Mouse (Mus musculus): ENCODE data around the gene Fbxo11. TPM values are rescaled to one million over a fixed set of nuclear protein-coding genes. Genes with fewer than 3 reads are reported as not detected.
"Not testable (repeated sequence)": the region's sequence is repeated elsewhere in the genome, so short reads cannot be mapped to it uniquely, and the experiment has no call there.

Gene Fbxo11
- polyA plus RNA-seq, 1 experiment, result 110 TPM

- Histone ChIP-seq H3K4me1 (ENCODE audit: control insufficient read depth, insufficient read depth, low read length) (no peaks in the 10 kb centered on the region), H3K4me3 (ENCODE audit: insufficient read depth, low read length) (no peak overlapping the region), H3K27ac (ENCODE audit: insufficient read depth, low read length) (no peak overlapping the region)
- TF ChIP-seq CTCF (IDR thresholded peaks at IDR 0.05; ENCODE audit: borderline replicate concordance, insufficient read depth, low read length), result no peak
- no peak for TF ChIP-seq POLR2A (IDR thresholded peaks at IDR 0.05; ENCODE audit: low read depth, low read length)
Observed at GRCm38 (mm10) chr17:88025227-88025626, 39.9 kb downstream of the Fbxo11 start.

GRCm38 (mm10) chr17:88023924-88024323 is 41.2 kb downstream of the Fbxo11 start:
- TF ChIP-seq CTCF (IDR thresholded peaks at IDR 0.05; ENCODE audit: borderline replicate concordance, insufficient read depth, low read length), result no peak
- no peak for TF ChIP-seq POLR2A (IDR thresholded peaks at IDR 0.05; ENCODE audit: low read depth, low read length)
- H3K4me1 ChIP-seq (ENCODE audit: control insufficient read depth, insufficient read depth, low read length), result 0 out of 2 replicates have a peak, but pooled peaks cover 3% of the 10 kb centered on the region
- H3K27ac ChIP-seq (ENCODE audit: insufficient read depth, low read length), result no peak overlapping the region
- no peak overlapping the region for H3K4me3 ChIP-seq (ENCODE audit: insufficient read depth, low read length)

- not testable (repeated sequence) for H3K27ac ChIP-seq (ENCODE audit: insufficient read depth, low read length); H3K4me1 ChIP-seq (ENCODE audit: control insufficient read depth, insufficient read depth, low read length); H3K4me3 ChIP-seq (ENCODE audit: insufficient read depth, low read length)
Observed at GRCm38 (mm10) chr17:88016027-88016426, 49.1 kb downstream of the Fbxo11 start.

- H3K27ac ChIP-seq (ENCODE audit: insufficient read depth, low read length), result no peak overlapping the region
Observed at GRCm38 (mm10) chr17:88014456-88014855, 50.6 kb downstream of the Fbxo11 start.

GRCm38 (mm10) chr17:88006956-88007355 is 58.1 kb downstream of the Fbxo11 start:
- no peak overlapping the region for H3K27ac ChIP-seq (ENCODE audit: insufficient read depth, low read length)
- no peak overlapping the region for H3K4me3 ChIP-seq (ENCODE audit: insufficient read depth, low read length)
- TF ChIP-seq POLR2A (IDR thresholded peaks at IDR 0.05; ENCODE audit: low read depth, low read length) (no peak), CTCF (IDR thresholded peaks at IDR 0.05; ENCODE audit: borderline replicate concordance, insufficient read depth, low read length) (no peak)
- H3K4me1 ChIP-seq (ENCODE audit: control insufficient read depth, insufficient read depth, low read length), result no peaks in the 10 kb centered on the region

More at GRCm38 (mm10) chr17:88014456-88014855, 50.6 kb downstream of the Fbxo11 start:
- Histone ChIP-seq H3K4me3 (ENCODE audit: insufficient read depth, low read length) (no peak overlapping the region), H3K4me1 (ENCODE audit: control insufficient read depth, insufficient read depth, low read length) (0 out of 2 replicates have a peak, but pooled peaks cover 2% of the 10 kb centered on the region)
- TF ChIP-seq POLR2A (IDR thresholded peaks at IDR 0.05; ENCODE audit: low read depth, low read length) (no peak), CTCF (IDR thresholded peaks at IDR 0.05; ENCODE audit: borderline replicate concordance, insufficient read depth, low read length) (no peak)

- TF ChIP-seq POLR2A (IDR thresholded peaks at IDR 0.05; ENCODE audit: low read depth, low read length) (no peak), CTCF (IDR thresholded peaks at IDR 0.05; ENCODE audit: borderline replicate concordance, insufficient read depth, low read length) (no peak)
- no peak overlapping the region for H3K27ac ChIP-seq (ENCODE audit: insufficient read depth, low read length)
- H3K4me3 ChIP-seq (ENCODE audit: insufficient read depth, low read length), result no peak overlapping the region
- H3K4me1 ChIP-seq (ENCODE audit: control insufficient read depth, insufficient read depth, low read length), result no peaks in the 10 kb centered on the region
Observed at GRCm38 (mm10) chr17:88004892-88005291, 60.2 kb downstream of the Fbxo11 start.

- TF ChIP-seq POLR2A (IDR thresholded peaks at IDR 0.05; ENCODE audit: low read depth, low read length) (no peak), CTCF (IDR thresholded peaks at IDR 0.05; ENCODE audit: borderline replicate concordance, insufficient read depth, low read length) (no peak)
- Histone ChIP-seq H3K4me1 (ENCODE audit: control insufficient read depth, insufficient read depth, low read length) (no peaks in the 10 kb centered on the region), H3K4me3 (ENCODE audit: insufficient read depth, low read length) (no peak overlapping the region), H3K27ac (ENCODE audit: insufficient read depth, low read length) (no peak overlapping the region)
Observed at GRCm38 (mm10) chr17:87997808-87998207, 67.3 kb downstream of the Fbxo11 start.

- Histone ChIP-seq H3K4me1 (ENCODE audit: control insufficient read depth, insufficient read depth, low read length) (0 out of 2 replicates have a peak, but pooled peaks cover 2% of the 10 kb centered on the region), H3K27ac (ENCODE audit: insufficient read depth, low read length) (no peak overlapping the region), H3K4me3 (ENCODE audit: insufficient read depth, low read length) (no peak overlapping the region)
- TF ChIP-seq POLR2A (IDR thresholded peaks at IDR 0.05; ENCODE audit: low read depth, low read length) (no peak), CTCF (IDR thresholded peaks at IDR 0.05; ENCODE audit: borderline replicate concordance, insufficient read depth, low read length) (no peak)
Observed at GRCm38 (mm10) chr17:87993338-87993737, 71.8 kb downstream of the Fbxo11 start.

GRCm38 (mm10) chr17:87992154-87992553 is 72.9 kb downstream of the Fbxo11 start:
- Histone ChIP-seq H3K4me1 (ENCODE audit: control insufficient read depth, insufficient read depth, low read length) (0 out of 2 replicates have a peak, but pooled peaks cover 2% of the 10 kb centered on the region), H3K27ac (ENCODE audit: insufficient read depth, low read length) (no peak overlapping the region), H3K4me3 (ENCODE audit: insufficient read depth, low read length) (no peak overlapping the region)
- TF ChIP-seq POLR2A (IDR thresholded peaks at IDR 0.05; ENCODE audit: low read depth, low read length), result no peak
- TF ChIP-seq CTCF (IDR thresholded peaks at IDR 0.05; ENCODE audit: borderline replicate concordance, insufficient read depth, low read length), result no peak

- Histone ChIP-seq H3K4me3 (ENCODE audit: insufficient read depth, low read length) (no peak overlapping the region), H3K4me1 (ENCODE audit: control insufficient read depth, insufficient read depth, low read length) (0 out of 2 replicates have a peak, but pooled peaks cover 2% of the 10 kb centered on the region), H3K27ac (ENCODE audit: insufficient read depth, low read length) (no peak overlapping the region)
- TF ChIP-seq POLR2A (IDR thresholded peaks at IDR 0.05; ENCODE audit: low read depth, low read length), result no peak
- no peak for TF ChIP-seq CTCF (IDR thresholded peaks at IDR 0.05; ENCODE audit: borderline replicate concordance, insufficient read depth, low read length)
Observed at GRCm38 (mm10) chr17:87987507-87987906, 77.6 kb downstream of the Fbxo11 start.

GRCm38 (mm10) chr17:87985916-87986315 is 79.2 kb downstream of the Fbxo11 start:
- Histone ChIP-seq H3K27ac (ENCODE audit: insufficient read depth, low read length) (no peak overlapping the region), H3K4me3 (ENCODE audit: insufficient read depth, low read length) (no peak overlapping the region), H3K4me1 (ENCODE audit: control insufficient read depth, insufficient read depth, low read length) (0 out of 2 replicates have a peak, but pooled peaks cover 2% of the 10 kb centered on the region)
- TF ChIP-seq CTCF (IDR thresholded peaks at IDR 0.05; ENCODE audit: borderline replicate concordance, insufficient read depth, low read length), result no peak
- TF ChIP-seq POLR2A (IDR thresholded peaks at IDR 0.05; ENCODE audit: low read depth, low read length), result no peak
